Mouse (Mus musculus) stomach, postnatal 0 days (tissue): ENCODE data around the gene Pop7.

ENCODE experiments used
- CTCF ChIP-seq: IDR thresholded peaks from 2 replicates; pipeline ENCODE4 v1.5.1; 2016; ENCODE audit warnings: antibody characterized with exemption, low read depth, mild to moderate bottlenecking, moderate library complexity
- EP300 ChIP-seq: optimal IDR thresholded peaks from 2 replicates; pipeline ENCODE3; 2016; ENCODE audit warnings: antibody characterized with exemption

DNA sequence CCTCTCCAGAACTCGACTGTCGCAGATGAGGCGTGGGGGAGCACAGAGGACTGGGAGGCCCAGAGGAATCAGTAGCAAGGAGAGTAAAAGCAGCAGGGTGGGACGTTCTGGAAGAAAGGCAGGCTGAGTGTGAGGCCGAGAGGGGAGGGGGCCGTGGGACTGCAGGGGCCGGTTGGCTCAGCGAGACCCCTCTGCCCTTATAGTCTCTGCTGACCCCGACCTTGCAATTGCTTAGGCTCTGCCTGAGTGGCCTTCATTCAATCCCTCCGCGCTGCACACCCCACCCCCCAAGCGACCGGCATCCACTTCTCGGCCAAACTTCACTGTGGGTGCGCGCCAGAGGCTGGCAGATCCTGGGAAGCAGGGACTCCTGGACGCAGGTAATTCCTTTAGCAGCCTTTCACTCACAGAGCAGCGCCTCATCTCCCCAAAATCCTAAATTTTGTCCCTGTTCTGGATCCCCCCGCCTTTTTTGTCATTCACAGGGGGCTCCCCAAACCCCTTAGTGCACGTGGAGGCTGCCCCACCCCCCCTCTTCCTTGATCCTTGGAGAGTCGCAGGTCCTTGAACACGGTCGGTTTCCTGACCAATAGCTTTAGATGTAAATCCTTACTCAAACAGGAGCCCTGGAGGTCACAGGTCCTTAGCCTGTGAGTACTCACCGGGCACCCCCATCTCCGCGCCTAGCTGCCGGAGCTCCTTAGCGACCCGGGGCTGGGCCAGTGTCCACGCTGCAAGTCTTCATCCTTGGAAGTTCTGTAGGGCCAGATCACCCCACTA is 17.1 kb downstream of the Pop7 start:
- TF ChIP-seq CTCF (no peak), EP300 (no peak)
